Mouse (Mus musculus) embryonic fibroblast, embryonic 13.5 days (primary cell): ENCODE data around the gene H2al1e. TPM values are rescaled to one million over a fixed set of nuclear protein-coding genes. Genes with fewer than 3 reads are reported as not detected.
"Not testable (repeated sequence)": the region's sequence is repeated elsewhere in the genome, so short reads cannot be mapped to it uniquely, and the experiment has no call there.

ENCODE experiments used
- H3K27ac ChIP-seq: 2 replicates; pipeline ENCODE4 v1.5.1; 2012; ENCODE audit warnings: low read length, control low read depth, inconsistent platforms; ENCODE audit not compliant: insufficient read depth
- H3K4me1 ChIP-seq: 2 replicates; pipeline ENCODE4 v1.6.1; 2011; ENCODE audit warnings: low read length; ENCODE audit not compliant: control insufficient read depth, insufficient read depth
- H3K4me3 ChIP-seq: 2 replicates; pipeline ENCODE4 v1.5.1; 2011; ENCODE audit warnings: mild to moderate bottlenecking, control low read depth, low read length; ENCODE audit not compliant: insufficient read depth
- CTCF ChIP-seq: IDR thresholded peaks from 2 replicates; pipeline ENCODE4 v1.5.1; 2011; ENCODE audit warnings: mild to moderate bottlenecking, control low read depth, low read length, moderate library complexity, borderline replicate concordance; ENCODE audit not compliant: insufficient read depth
- POLR2A ChIP-seq: IDR thresholded peaks from 2 replicates; pipeline ENCODE4 v1.6.1; 2011; ENCODE audit warnings: low read depth, mild to moderate bottlenecking, control low read depth, low read length, moderate library complexity
- polyA plus RNA-seq: library from polyadenylated mRNA; stranded (reverse); fragments of >200 nt; gene quantifications from 2 replicates; pipeline ENCODE4 v1.2.4, GENCODE M21; 2011; ENCODE audit warnings: low read depth; ENCODE audit not compliant: missing spikeins, insufficient read length

H2al1e gene
- polyA plus RNA-seq, result not detected in 2 replicates

- not testable (repeated sequence) for H3K4me3 ChIP-seq, H3K27ac ChIP-seq
Observed at GRCm38 (mm10) chrX:11311634-11312033, at the start of gene H2al1e. Gene H2al1e, plus strand, starts transcription at chrX:11311934.

GRCm38 (mm10) chrX:11264918-11265317 lies 46.8 kb upstream of the H2al1e start:
- Histone ChIP-seq H3K4me3 (no peak overlapping the region), H3K27ac (no peak overlapping the region), H3K4me1 (no peaks in the 10 kb centered on the region; the same call in 1 of the 2 replicates)
- TF ChIP-seq POLR2A (no peak), CTCF (no peak)

More at GRCm38 (mm10) chrX:11311634-11312033, at the start of gene H2al1e:
- H3K4me1 ChIP-seq, result not testable (repeated sequence)

- TF ChIP-seq POLR2A (no peak), CTCF (no peak)
- Histone ChIP-seq H3K4me1 (no peaks in the 10 kb centered on the region; the same call in 1 of the 2 replicates), H3K4me3 (no peak overlapping the region), H3K27ac (no peak overlapping the region)
Observed at GRCm38 (mm10) chrX:11267791-11268190, 43.9 kb upstream of the H2al1e start.

GRCm38 (mm10) chrX:11269074-11269473 lies 42.7 kb upstream of the H2al1e start:
- H3K27ac ChIP-seq, result no peak overlapping the region
- no peak for TF ChIP-seq CTCF
- no peak for TF ChIP-seq POLR2A
- H3K4me1 ChIP-seq, result no peaks in the 10 kb centered on the region; the same call in 1 of the 2 replicates
- no peak overlapping the region for H3K4me3 ChIP-seq

GRCm38 (mm10) chrX:11273190-11273589 lies 38.5 kb upstream of the H2al1e start:
- TF ChIP-seq POLR2A (no peak), CTCF (no peak)
- no peak overlapping the region for H3K27ac ChIP-seq
- no peak overlapping the region for H3K4me3 ChIP-seq
- no peaks in the 10 kb centered on the region for H3K4me1 ChIP-seq

GRCm38 (mm10) chrX:11277083-11277482 lies 34.7 kb upstream of the H2al1e start:
- Histone ChIP-seq H3K4me3 (no peak overlapping the region), H3K27ac (no peak overlapping the region), H3K4me1 (no peaks in the 10 kb centered on the region)
- TF ChIP-seq CTCF (no peak), POLR2A (no peak)

- no peak overlapping the region for H3K27ac ChIP-seq
- no peaks in the 10 kb centered on the region for H3K4me1 ChIP-seq
- no peak overlapping the region for H3K4me3 ChIP-seq
- TF ChIP-seq CTCF, result no peak
- TF ChIP-seq POLR2A, result no peak
Observed at GRCm38 (mm10) chrX:11280741-11281140, 31.0 kb upstream of the H2al1e start.

- H3K27ac ChIP-seq, result no peak overlapping the region
- TF ChIP-seq POLR2A (no peak), CTCF (no peak)
- H3K4me1 ChIP-seq, result no peaks in the 10 kb centered on the region
- H3K4me3 ChIP-seq, result no peak overlapping the region
Observed at GRCm38 (mm10) chrX:11288306-11288882, 23.3 kb upstream of the H2al1e start.

GRCm38 (mm10) chrX:11289244-11289643 lies 22.5 kb upstream of the H2al1e start:
- Histone ChIP-seq H3K4me3 (no peak overlapping the region), H3K4me1 (no peaks in the 10 kb centered on the region), H3K27ac (no peak overlapping the region)
- TF ChIP-seq CTCF, result no peak
- TF ChIP-seq POLR2A, result no peak

GRCm38 (mm10) chrX:11298957-11299356 lies 12.8 kb upstream of the H2al1e start, which contains the start of gene H2al1a:
Gene H2al1a, plus strand, starts transcription at chrX:11299257.
- H3K4me1 ChIP-seq, H3K27ac ChIP-seq, H3K4me3 ChIP-seq: not testable (repeated sequence)

- not testable (repeated sequence) for H3K4me3 ChIP-seq, H3K4me1 ChIP-seq, H3K27ac ChIP-seq
Observed at GRCm38 (mm10) chrX:11302132-11302531, 9.6 kb upstream of the H2al1e start, which contains the start of gene H2al1b. Gene H2al1b, plus strand, starts transcription at chrX:11302432.

- not testable (repeated sequence) for H3K4me1 ChIP-seq, H3K4me3 ChIP-seq, H3K27ac ChIP-seq
Observed at GRCm38 (mm10) chrX:11305355-11305754, 6.4 kb upstream of the H2al1e start, which contains the start of gene H2al1c. Gene H2al1c, plus strand, starts transcription at chrX:11305655.

- not testable (repeated sequence) for H3K4me1 ChIP-seq, H3K27ac ChIP-seq, H3K4me3 ChIP-seq
Observed at GRCm38 (mm10) chrX:11308524-11308923, 3.2 kb upstream of the H2al1e start, which contains the start of gene H2al1d. Gene H2al1d, plus strand, starts transcription at chrX:11308824.

GRCm38 (mm10) chrX:11314858-11315257 lies 3.1 kb downstream of the H2al1e start, which contains the start of gene H2al1f:
Gene H2al1f, plus strand, starts transcription at chrX:11315158.
- not testable (repeated sequence) for H3K4me1 ChIP-seq, H3K4me3 ChIP-seq, H3K27ac ChIP-seq

- not testable (repeated sequence) for H3K27ac ChIP-seq, H3K4me3 ChIP-seq, H3K4me1 ChIP-seq
Observed at GRCm38 (mm10) chrX:11317956-11318355, 6.2 kb downstream of the H2al1e start, which contains the start of gene H2al1g. Gene H2al1g, plus strand, starts transcription at chrX:11318256.
